Mouse (Mus musculus) myocyte (in vitro differentiated cells): ENCODE results near the gene Txk.

Experiments used
- E2F4 ChIP-seq: IDR thresholded peaks from one replicate; pipeline ENCODE4 v1.6.1; 2011; ENCODE audit warnings: mild to moderate bottlenecking, control low read depth, moderate library complexity; ENCODE audit not compliant: insufficient read depth
- MYOD1 ChIP-seq, 3 experiments: IDR thresholded peaks; one replicate each; pipeline ENCODE4 v1.6.1; 2011; ENCODE audit warnings: control low read depth in 2 of 3, low read depth in 2 of 3, mild to moderate bottlenecking in 2 of 3, moderate library complexity in 1 of 3; ENCODE audit not compliant: insufficient read length in 2 of 3, control insufficient read depth in 1 of 3
- POLR2A ChIP-seq: IDR thresholded peaks from one replicate; pipeline ENCODE4 v1.6.1; 2011; ENCODE audit warnings: low read depth, mild to moderate bottlenecking, control low read depth, moderate library complexity; ENCODE audit not compliant: insufficient read length
- REST ChIP-seq: IDR thresholded peaks from one replicate; pipeline ENCODE4 v1.6.1; 2011; ENCODE audit warnings: mild to moderate bottlenecking, control low read depth, moderate library complexity; ENCODE audit not compliant: insufficient read depth, insufficient read length
- USF1 ChIP-seq: IDR thresholded peaks from one replicate; pipeline ENCODE4 v1.6.1; 2011; ENCODE audit warnings: low read depth, mild to moderate bottlenecking, control low read depth, moderate library complexity

DNA sequence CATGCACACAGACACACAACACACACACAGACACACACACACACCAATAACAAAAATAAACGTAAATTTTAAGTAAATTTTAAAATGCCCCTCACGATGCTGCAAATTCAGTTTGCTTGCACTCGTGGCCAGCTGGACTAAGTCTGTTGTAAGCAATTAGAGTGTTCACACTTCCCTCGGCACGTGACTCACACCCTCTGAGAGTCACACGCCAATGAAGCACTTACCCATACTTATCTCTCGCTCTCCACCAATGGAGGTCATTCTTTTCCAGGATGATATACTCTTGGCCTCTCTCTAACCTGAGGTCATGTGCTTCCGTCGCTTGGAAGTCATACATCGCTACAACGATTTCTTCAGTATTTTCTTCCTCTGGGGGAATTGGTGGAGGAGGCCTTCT, 29.2 kb upstream of the Txk start:
- no peak for TF ChIP-seq USF1
- TF ChIP-seq POLR2A = no peak
- no peak for TF ChIP-seq REST
- no peak for TF ChIP-seq E2F4
- no peak for TF ChIP-seq MYOD1 (IDR thresholded peaks at IDR 0.05; ENCODE audit: control insufficient read depth in 1 of 3, insufficient read length in 2 of 3, low read depth in 2 of 3)
